Mouse (Mus musculus): ENCODE measurements at regions not wholly inside any gene's neighbourhood (a gene's known extent, or its start where the extent isn't known, plus 50 kb on each side); places are given as distances from the start of the nearest gene placed in this dataset.

DNA sequence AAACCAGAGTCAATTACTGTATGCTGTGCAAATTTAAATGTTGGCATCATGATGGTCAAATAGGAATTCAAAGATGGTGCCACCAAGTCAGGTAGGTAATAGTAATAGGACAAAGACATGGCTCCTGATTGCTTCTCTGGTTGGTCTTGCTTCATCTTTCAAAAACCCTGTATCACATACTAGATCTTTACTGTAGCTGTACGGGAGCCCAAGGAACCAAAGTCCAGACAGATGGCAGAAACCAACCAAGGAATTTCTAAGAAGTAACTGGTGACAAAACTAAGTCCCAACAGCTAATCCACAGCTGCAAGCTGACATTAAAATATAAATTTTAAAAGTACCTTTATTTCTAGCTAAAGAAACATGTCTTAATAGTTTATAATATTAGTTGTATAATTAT is 131.7 kb upstream of the Cxxc4 start:
- TF ChIP-seq CTCF (conservative IDR thresholded peaks at IDR 0.05; ENCODE audit: insufficient read depth, insufficient read length, low read depth, low read length) = no peak
- no peak for TF ChIP-seq POLR2A (IDR thresholded peaks at IDR 0.05; ENCODE audit: low read depth, low read length)

Measured in kidney, adult 2 months (tissue).